Mouse (Mus musculus) testis, adult 2 months (tissue): ENCODE data around the gene Sf3b2.

Source experiments
- CTCF ChIP-seq: fragments of 200-500 bp; IDR thresholded peaks from 2 replicates; pipeline ENCODE4 v1.5.1; 2012; ENCODE audit warnings: low read depth, mild to moderate bottlenecking, inconsistent platforms, low read length, moderate library complexity; ENCODE audit not compliant: control insufficient read depth, insufficient read depth, insufficient replicate concordance
- POLR2A ChIP-seq: fragments of 200-500 bp; IDR thresholded peaks from 2 replicates; pipeline ENCODE4 v1.6.1; 2012; ENCODE audit warnings: low read depth, mild to moderate bottlenecking, inconsistent platforms, low read length, moderate library complexity; ENCODE audit not compliant: control insufficient read depth

DNA sequence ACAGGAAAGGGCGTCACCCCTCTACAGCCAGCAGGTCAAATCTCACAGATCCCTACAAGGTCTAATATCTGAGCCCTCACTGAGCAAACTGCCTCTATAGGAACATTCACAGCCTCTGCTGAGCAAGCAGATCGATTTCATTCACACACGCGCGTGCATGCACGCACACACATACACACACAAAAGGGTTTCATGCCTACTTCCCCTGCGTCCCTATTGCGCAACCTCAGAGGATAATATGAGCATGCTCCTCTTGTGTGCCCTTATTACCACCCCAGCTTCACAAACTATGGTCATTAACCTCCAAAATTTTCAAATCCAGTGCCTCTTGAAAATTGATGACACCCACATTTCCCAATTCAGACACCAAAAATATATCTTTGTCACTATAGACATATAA lies 17.9 kb upstream of the Sf3b2 start:
- no peak for TF ChIP-seq CTCF
- TF ChIP-seq POLR2A: no peak
